Mouse (Mus musculus) small intestine, adult 2 months (tissue): ENCODE results near the gene Pdzk1.

ENCODE experiments used
- CTCF ChIP-seq: fragments of 200-500 bp; IDR thresholded peaks from 2 replicates; pipeline ENCODE4 v1.5.1; 2012; ENCODE audit warnings: low read depth, mild to moderate bottlenecking, control low read depth, inconsistent platforms, low read length, moderate library complexity, mixed read lengths; ENCODE audit not compliant: insufficient replicate concordance, insufficient read length; ENCODE audit errors: extremely low read depth
- POLR2A ChIP-seq: fragments of 200-500 bp; IDR thresholded peaks from 2 replicates; pipeline ENCODE4 v1.6.1; 2012; ENCODE audit warnings: low read depth, mild to moderate bottlenecking, control low read depth, inconsistent platforms, low read length, moderate library complexity

DNA sequence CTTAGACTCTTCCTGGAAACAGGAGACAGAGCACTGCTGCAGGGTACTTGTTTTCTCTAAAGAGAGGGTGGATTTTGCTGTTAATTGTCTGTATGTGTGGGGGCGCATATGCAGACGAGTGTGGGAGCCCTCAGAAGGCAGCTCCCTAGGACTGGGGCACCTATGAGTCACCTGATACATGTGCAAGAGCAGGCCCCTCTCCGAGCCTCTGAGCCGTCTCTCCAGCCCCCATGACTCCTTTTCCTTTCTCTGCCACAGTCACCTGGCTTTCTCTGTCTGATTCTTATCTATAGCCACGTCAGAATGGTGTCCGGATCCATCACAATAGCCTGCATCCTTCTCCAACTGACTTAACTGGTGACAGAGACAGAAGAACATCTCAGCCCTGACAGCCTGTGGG, 52.5 kb downstream of the Pdzk1 start:
- TF ChIP-seq POLR2A = no peak
- no peak for TF ChIP-seq CTCF
